Mouse (Mus musculus) intestine, embryonic 16.5 days (tissue): Measurements from ENCODE around the gene Serac1. TPM values are rescaled to one million over a fixed set of nuclear protein-coding genes. Genes with fewer than 3 reads are reported as not detected.

Source experiments
- ATAC-seq: fragments of 200-750 bp; cut with Nextera tagmentation; 2 replicates; pipeline ENCODE4 v1.8.0; 2017; ENCODE audit warnings: moderate TSS enrichment, moderate library complexity
- H3K27ac ChIP-seq: fragments of 300-500 bp; sonication (generic); 2 replicates; pipeline ENCODE4 v1.5.1; 2014; ENCODE audit warnings: mild to moderate bottlenecking, low read length
- H3K27me3 ChIP-seq: fragments of 300-500 bp; sonication (generic); replicated peaks from 2 replicates; pipeline ENCODE4 v1.6.1; 2014; ENCODE audit warnings: low read length, control low read depth, mixed read lengths; ENCODE audit not compliant: control insufficient read depth, insufficient read depth
- H3K36me3 ChIP-seq: fragments of 300-500 bp; sonication (generic); 2 replicates; pipeline ENCODE4 v1.6.1; 2014; ENCODE audit warnings: low read length, control low read depth; ENCODE audit not compliant: control insufficient read depth, insufficient read depth
- H3K4me1 ChIP-seq: fragments of 300-500 bp; sonication (generic); 2 replicates; pipeline ENCODE4 v1.6.1; 2014; ENCODE audit warnings: low read length, control low read depth, mixed read lengths; ENCODE audit not compliant: control insufficient read depth, insufficient read depth
- H3K4me2 ChIP-seq: fragments of 300-500 bp; sonication (generic); 2 replicates; pipeline ENCODE4 v1.6.1; 2014; ENCODE audit warnings: low read depth, low read length, control low read depth
- H3K4me3 ChIP-seq: fragments of 300-500 bp; sonication (generic); 2 replicates; pipeline ENCODE4 v1.5.1; 2014; ENCODE audit warnings: mild to moderate bottlenecking, low read length
- H3K9ac ChIP-seq: fragments of 300-500 bp; sonication (generic); 2 replicates; pipeline ENCODE4 v1.6.1; 2014; ENCODE audit warnings: low read depth, low read length
- H3K9me3 ChIP-seq: fragments of 300-500 bp; sonication (generic); 2 replicates; pipeline ENCODE4 v1.6.1; 2016; ENCODE audit warnings: low read length, control low read depth; ENCODE audit not compliant: control insufficient read depth
- WGBS: fragments of 180-500 bp; shearing (Covaris S2); extraction: QIAGEN DNeasy Blood & Tissue Kit; methylation state at CpG from one replicate; pipeline ENCODE4 v1.1.7; 2014; 5-methylcytosine and 5-hydroxymethylcytosine counted together
- polyA plus RNA-seq: library from polyadenylated mRNA; unstranded; fragments of >200 nt; fragmentation: Nextera tagmentation; extraction: Ambion mirVana; gene quantifications from 2 replicates; pipeline ENCODE4 v1.2.1, GENCODE M21; 2015

Serac1 gene
- polyA plus RNA-seq, 1 experiment from 2014 or later: 4.6 TPM

DNA sequence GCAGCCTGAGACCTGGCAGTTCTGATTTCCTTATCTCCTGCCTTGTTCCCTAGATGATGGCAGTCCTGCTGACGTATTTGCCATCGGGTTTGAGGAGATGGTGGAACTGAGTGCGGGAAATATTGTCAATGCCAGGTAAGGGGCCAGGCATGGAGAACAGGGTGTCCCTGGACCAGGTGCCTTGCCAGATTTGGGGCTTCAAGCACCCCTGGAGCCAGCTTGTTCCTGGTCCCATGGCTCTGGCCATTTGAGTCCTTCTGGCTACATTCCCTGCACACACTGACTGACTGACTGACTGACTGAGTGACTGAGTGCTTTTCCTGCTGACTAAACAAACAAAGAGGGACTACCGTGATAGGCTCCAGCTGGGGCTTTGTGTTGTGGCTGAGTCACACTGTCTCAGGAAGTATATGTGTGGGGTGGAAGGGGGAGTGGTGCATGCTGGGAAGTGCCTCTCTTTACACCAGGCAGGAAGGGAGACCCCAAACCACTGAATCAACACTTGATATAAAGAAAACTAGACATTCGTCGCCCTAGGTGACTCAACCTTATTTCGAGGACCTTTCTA lies 63.2 kb downstream of the Serac1 start:
- H3K4me1 ChIP-seq: peaks cover 16% of the 10 kb centered on the region; the same call in 1 of the 2 replicates
- H3K4me2 ChIP-seq: no peak overlapping the region
- ATAC-seq: peak; percentile 71
- H3K9me3 ChIP-seq: no peaks in the 10 kb centered on the region
- 63% methylated on average over 7 of the region's 7 CpGs for WGBS
- no peak overlapping the region for H3K9ac ChIP-seq
- H3K27ac ChIP-seq: peak overlapping the region; percentile 5
- no peaks in the 10 kb centered on the region for H3K36me3 ChIP-seq
- H3K4me3 ChIP-seq: no peak overlapping the region
- no peaks in the 10 kb centered on the region for H3K27me3 ChIP-seq

DNA sequence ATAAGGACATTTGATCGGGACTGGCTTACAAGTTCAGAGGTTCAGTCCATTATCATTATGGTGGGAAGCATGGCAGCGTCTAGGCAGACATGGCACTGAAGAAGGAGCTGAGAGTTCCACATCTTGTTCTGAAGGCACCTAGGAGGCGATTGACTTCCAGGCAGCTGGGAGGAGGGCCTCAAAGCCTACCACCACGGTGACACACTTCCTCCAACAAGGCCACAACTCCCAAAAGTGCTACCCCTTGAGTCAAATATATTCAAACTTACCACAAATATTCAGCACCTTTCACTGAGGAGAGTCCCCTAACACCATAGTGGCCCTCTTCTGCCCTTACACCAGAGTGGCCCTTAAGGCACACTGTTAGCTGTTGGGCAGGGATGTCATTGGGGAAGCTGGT lies 64.6 kb downstream of the Serac1 start:
- Histone ChIP-seq H3K4me3 (no peak overlapping the region), H3K36me3 (no peaks in the 10 kb centered on the region), H3K9ac (no peak overlapping the region), H3K4me2 (no peak overlapping the region), H3K27me3 (no peaks in the 10 kb centered on the region), H3K9me3 (no peaks in the 10 kb centered on the region), H3K4me1 (peaks cover 16% of the 10 kb centered on the region; the same call in 1 of the 2 replicates), H3K27ac (no peak overlapping the region)
- WGBS: 96% methylated on average over 4 of the region's 4 CpGs
- ATAC-seq: no peak

DNA sequence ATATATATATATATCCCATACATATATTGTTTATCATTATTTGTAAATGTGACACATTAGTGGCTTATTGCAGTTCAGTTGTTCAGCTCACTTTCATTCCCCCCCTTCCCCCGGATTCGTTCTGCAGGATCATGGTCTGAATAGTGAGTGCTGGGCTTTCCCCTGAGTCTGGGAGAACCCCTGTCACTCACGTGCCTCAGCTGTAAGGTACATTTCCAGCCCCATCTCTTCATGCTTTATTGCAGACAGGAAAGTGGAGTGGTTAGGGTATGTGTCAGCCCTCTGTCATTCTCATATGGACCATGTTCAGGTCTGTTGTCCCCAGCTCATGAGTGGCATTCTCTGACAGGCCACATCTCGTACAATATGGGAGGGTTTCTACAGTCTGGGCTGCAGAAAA lies 66.5 kb downstream of the Serac1 start:
- H3K4me3 ChIP-seq: no peak overlapping the region

DNA sequence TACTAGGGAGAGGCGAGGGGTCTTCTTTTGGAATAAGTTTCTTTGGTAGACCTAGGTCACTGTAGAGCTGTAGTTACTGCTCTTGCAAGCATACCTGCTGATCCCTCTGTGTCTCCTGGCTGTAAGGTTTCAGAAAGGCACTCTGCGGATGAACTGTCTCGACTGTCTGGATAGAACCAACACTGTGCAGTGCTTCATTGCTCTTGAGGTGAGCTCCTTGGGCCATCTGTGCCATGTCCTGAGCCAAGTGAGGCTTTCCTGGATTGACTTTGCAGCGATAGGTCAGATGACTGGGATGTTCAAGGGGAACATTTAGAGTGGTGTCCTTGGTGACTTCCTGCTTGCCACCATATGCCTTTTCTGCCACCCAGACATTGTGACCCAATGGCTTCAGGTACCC lies 69.9 kb downstream of the Serac1 start:
- ATAC-seq: no peak
- Histone ChIP-seq H3K27ac (no peak overlapping the region), H3K4me3 (no peak overlapping the region), H3K9ac (no peak overlapping the region), H3K36me3 (no peaks in the 10 kb centered on the region; the same call in 1 of the 2 replicates), H3K9me3 (no peaks in the 10 kb centered on the region), H3K27me3 (no peaks in the 10 kb centered on the region), H3K4me1 (peaks cover 16% of the 10 kb centered on the region), H3K4me2 (no peak overlapping the region)
- 91% methylated on average over 4 of the region's 4 CpGs for WGBS

More for the DNA sequence above, 66.5 kb downstream of the Serac1 start:
- 87% methylated on average over 4 of the region's 4 CpGs for WGBS
- H3K9me3 ChIP-seq: no peaks in the 10 kb centered on the region
- no peak overlapping the region for H3K4me2 ChIP-seq
- no peak for ATAC-seq
- no peak overlapping the region for H3K9ac ChIP-seq
- no peaks in the 10 kb centered on the region for H3K27me3 ChIP-seq
- no peak overlapping the region for H3K27ac ChIP-seq
- peaks cover 8% of the 10 kb centered on the region; the same call in 1 of the 2 replicates for H3K4me1 ChIP-seq
- H3K36me3 ChIP-seq: no peaks in the 10 kb centered on the region; the same call in 1 of the 2 replicates

DNA sequence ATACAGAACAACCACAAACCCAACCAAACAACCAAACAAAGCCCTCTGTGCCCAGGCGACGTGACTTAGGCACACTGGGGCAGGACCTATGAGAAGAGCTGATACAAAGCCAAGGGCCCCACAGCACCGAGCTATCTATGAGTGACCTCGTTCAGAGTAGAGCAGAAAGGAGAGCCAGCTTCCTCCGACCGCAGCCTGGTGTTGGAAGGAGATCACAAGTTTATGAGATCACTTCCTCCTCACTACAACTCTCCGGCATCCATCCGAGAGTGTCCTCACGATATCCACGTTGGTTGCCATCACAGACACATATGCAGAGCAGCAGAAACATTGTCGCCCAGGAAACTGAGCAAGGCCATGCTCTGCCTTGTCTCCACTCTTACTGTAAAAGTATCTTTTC lies 71.0 kb downstream of the Serac1 start:
- H3K4me3 ChIP-seq: no peak overlapping the region
- H3K27ac ChIP-seq: no peak overlapping the region
- no peaks in the 10 kb centered on the region for H3K9me3 ChIP-seq
- H3K4me1 ChIP-seq: peaks cover 16% of the 10 kb centered on the region
- H3K36me3 ChIP-seq: no peaks in the 10 kb centered on the region; the same call in 1 of the 2 replicates
- H3K9ac ChIP-seq: no peak overlapping the region
- H3K4me2 ChIP-seq: no peak overlapping the region
- no peak for ATAC-seq
- no peaks in the 10 kb centered on the region for H3K27me3 ChIP-seq
- 82% methylated on average over 11 of the region's 11 CpGs for WGBS

DNA sequence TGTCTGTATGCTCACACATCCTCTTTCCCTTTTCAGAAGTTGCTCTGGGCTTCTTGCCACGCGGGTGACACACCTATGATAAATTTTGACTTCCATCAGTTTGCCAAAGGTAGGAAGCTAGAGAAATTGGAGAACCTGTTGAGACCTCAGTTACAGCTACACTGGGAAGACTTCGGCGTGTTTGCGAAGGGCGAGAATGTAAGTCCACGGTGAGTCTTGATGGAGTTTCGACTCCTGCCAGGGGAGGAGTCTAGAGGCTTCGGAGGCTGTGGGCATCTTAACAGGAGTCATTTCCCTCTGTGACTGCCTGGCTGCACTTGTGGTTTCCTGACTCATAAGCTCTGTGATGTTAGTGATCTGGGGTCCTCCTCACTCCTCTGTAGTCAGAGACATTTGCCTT lies 71.6 kb downstream of the Serac1 start:
- H3K9ac ChIP-seq: no peak overlapping the region
- no peak for ATAC-seq
- no peaks in the 10 kb centered on the region; the same call in 1 of the 2 replicates for H3K36me3 ChIP-seq
- H3K4me2 ChIP-seq: no peak overlapping the region
- no peak overlapping the region for H3K27ac ChIP-seq
- H3K4me3 ChIP-seq: no peak overlapping the region
- peaks cover 16% of the 10 kb centered on the region for H3K4me1 ChIP-seq
- no peaks in the 10 kb centered on the region for H3K27me3 ChIP-seq
- no peaks in the 10 kb centered on the region for H3K9me3 ChIP-seq
- 78% methylated on average over 9 of the region's 9 CpGs for WGBS

DNA sequence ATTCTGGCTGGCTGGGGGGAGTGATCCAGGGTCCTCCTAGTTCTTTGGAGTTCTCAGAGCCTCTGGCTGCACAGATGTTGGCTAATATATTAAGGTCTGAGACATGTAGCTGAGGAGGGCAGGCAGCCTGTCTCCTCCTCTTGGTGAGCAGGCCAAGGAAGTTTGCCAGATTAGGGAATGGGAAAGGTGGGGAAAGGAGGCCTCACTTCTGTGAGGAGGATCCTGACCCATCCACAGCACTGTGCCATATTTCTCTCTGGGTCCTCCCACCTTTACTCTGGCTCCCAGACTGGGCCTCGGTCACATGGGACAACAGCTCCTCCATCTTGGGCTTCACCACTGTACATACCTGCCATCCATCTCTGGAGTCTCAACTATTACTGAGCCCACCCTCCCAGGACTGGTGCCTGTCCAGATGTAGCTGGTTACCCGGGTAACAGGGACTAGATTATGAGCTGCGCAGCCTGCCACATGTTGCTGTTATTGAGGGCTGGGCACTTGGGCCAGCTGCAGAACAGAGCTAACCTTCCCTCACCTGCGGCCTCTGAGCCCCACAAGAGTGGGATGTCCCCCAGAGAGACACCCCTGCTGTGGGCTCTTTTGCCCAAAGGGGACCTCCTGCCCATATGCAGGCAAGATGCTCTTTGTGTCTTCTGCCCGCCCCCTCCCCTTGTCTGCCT lies 72.3 kb downstream of the Serac1 start:
- Histone ChIP-seq H3K27ac (peak overlapping the region; percentile 8; the same call in 1 of the 2 replicates), H3K4me2 (no peak overlapping the region), H3K9me3 (no peaks in the 10 kb centered on the region), H3K36me3 (no peaks in the 10 kb centered on the region; the same call in 1 of the 2 replicates), H3K9ac (no peak overlapping the region), H3K4me1 (peaks cover 16% of the 10 kb centered on the region), H3K27me3 (no peaks in the 10 kb centered on the region), H3K4me3 (no peak overlapping the region)
- 76% methylated on average over 5 of the region's 5 CpGs for WGBS
- ATAC-seq: peak; percentile 30

DNA sequence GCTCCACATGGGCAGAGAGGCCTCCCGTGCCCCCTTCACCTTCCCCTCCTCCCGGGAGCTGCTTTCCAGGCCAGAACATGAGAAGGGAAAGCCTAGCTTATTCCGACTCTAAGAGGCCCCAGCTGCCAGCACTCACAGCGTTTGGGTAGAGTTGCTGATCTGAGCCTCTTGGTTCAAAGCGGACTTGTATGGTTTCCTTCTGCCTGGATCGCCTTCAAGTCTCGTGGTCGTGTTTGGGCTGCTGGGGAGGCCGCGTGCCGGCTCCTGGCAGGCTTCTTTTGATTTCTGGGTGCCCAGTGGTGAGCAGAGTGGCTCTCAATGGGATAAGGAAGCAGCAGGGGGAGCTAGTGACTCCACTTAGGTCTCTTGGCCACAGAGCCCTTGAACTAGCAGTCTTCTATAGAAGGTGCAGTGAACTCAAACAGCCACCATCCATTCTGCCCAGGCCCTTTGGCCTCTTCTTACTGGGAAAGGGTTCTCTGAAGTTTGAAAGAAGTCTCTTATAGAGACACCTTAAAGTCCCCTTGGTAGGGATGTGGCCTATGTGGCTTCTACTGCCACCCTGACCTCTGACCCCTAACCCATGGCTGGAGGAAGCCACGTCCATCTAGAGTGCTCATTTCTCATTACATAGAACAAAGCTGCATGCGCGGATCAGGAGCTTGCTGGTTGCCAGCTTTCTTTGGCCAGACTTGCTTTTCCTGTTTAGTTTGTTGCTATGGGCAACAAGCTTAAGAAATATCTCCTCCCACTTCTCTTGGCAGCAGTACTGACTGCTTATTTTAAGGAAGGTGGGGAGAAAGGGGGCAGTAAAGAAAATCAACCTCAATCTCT lies 73.7 kb downstream of the Serac1 start:
- peaks cover 16% of the 10 kb centered on the region for H3K4me1 ChIP-seq
- H3K9ac ChIP-seq: peak overlapping the region; percentile 3; the same call in 1 of the 2 replicates
- peak; percentile 63 for ATAC-seq
- H3K4me2 ChIP-seq: peak overlapping the region; percentile 6; the same call in 1 of the 2 replicates
- H3K27ac ChIP-seq: peak overlapping the region; percentile 79
- H3K9me3 ChIP-seq: no peaks in the 10 kb centered on the region
- H3K27me3 ChIP-seq: no peaks in the 10 kb centered on the region
- no peak overlapping the region for H3K4me3 ChIP-seq
- 28% methylated on average over 14 of the region's 14 CpGs for WGBS
- no peaks in the 10 kb centered on the region; the same call in 1 of the 2 replicates for H3K36me3 ChIP-seq

DNA sequence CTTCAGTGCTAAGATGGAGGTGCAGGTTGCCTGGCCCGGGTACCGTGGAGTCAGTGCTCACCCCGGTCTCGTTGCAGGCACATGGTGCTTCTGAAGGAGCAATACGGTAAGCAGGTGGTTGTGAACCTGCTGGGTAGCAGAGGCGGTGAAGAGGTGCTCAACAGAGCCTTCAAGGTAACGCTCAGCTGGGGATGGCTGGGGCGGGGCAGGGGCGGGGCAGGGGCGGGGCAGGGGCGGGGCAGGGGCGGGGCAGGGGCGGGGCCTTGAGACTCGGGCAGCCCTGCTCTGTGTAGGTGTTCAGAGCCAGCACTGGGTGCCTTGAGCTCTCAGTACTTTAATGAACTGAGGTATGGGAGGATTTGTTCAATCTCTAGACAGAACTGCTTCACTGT lies 74.3 kb downstream of the Serac1 start:
- Histone ChIP-seq H3K9ac (0 out of 2 replicates have a peak overlapping the region, but pooled peaks have one; percentile 3), H3K27me3 (no peaks in the 10 kb centered on the region), H3K4me1 (peaks cover 16% of the 10 kb centered on the region), H3K4me2 (no peak overlapping the region), H3K9me3 (no peaks in the 10 kb centered on the region), H3K27ac (peak overlapping the region; percentile 67), H3K36me3 (no peaks in the 10 kb centered on the region; the same call in 1 of the 2 replicates), H3K4me3 (no peak overlapping the region)
- peak; percentile 85 for ATAC-seq
- WGBS: 16% methylated on average over 14 of the region's 14 CpGs
